Mouse (Mus musculus) heart, adult 2 months (tissue): ENCODE measurements at regions not wholly inside any gene's neighbourhood (a gene's known extent, or its start where the extent isn't known, plus 50 kb on each side); places are given as distances from the start of the nearest gene placed in this dataset.

Source experiments
- CTCF ChIP-seq: fragments of 200-600 bp; IDR thresholded peaks from 2 replicates; pipeline ENCODE4 v1.8.1; 2022; ENCODE audit warnings: antibody characterized with exemption, mild to moderate bottlenecking, moderate library complexity
- POLR2A ChIP-seq: fragments of 200-500 bp; IDR thresholded peaks from 2 replicates; pipeline ENCODE4 v1.6.1; 2011; ENCODE audit warnings: mild to moderate bottlenecking, low read depth, low read length, control low read depth; ENCODE audit not compliant: insufficient read depth

- TF ChIP-seq CTCF (no peak), POLR2A (no peak)
Measured at GRCm38 (mm10) chr12:93991531-93991930, 1700.5 kb upstream of the Flrt2 start.
